Mouse (Mus musculus): ENCODE results near the gene Nanog. TPM values are rescaled to one million over a fixed set of nuclear protein-coding genes. Genes with fewer than 3 reads are reported as not detected.
"Not testable (repeated sequence)": the region's sequence is repeated elsewhere in the genome, so short reads cannot be mapped to it uniquely, and the experiment has no call there.

The Nanog gene
- total and polyA plus RNA-seq, 3 experiments: not detected

DNA sequence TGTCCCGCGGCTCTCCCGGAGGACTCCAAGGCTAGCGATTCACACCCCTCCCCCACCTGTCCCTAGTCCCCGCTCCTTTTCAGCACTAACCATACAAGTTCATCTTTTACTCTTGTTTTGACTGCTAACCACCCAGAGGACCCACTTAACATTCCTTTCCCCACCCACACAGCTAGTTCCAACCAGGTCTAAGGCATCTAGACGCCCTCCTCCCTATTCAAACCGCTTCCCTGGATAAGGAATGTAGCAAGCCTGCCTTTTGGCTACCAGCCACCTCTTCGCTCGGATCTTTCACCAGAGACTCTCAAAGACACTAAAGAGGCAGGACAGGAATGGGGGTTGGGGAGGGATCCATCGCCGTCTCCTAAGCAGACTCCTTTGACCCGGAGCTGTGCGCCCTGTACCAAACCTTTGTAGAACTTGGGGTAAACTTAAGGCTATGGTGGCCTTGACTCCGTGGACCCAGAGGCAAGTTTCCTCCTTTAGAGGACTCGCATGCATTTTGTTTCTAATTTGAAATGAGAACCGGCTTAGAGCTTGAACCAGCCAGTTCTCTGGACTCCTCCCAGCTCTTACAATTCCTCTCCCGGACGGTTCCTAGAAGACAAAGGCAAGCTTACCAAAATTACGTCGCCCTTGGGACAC is 4.7 kb upstream of the Nanog start:
- DNase-seq: peak; percentile 62

- DNase-seq: no peak
Measured at GRCm38 (mm10) chr6:122703251-122703650, 4.0 kb upstream of the Nanog start.

DNA sequence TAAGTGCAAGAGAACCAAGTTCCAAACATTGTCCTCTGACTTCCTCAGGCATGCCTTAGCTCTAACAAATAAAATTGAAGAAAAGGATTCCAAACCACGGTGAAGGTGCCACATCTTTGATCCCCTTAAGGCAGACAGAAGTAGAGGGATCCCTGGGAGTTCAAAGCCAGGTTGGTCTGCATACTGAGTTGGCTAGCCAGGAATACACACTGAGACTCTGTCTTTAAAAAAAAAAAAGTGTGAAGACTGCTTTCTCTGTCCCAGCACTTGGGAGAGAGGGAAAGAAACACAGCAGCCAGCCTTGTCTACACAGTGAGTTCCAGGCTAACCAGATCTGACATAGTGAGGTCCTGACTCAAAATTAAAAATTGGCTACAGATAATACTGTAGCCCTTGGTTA is 3.6 kb upstream of the Nanog start:
- no peak for DNase-seq

DNA sequence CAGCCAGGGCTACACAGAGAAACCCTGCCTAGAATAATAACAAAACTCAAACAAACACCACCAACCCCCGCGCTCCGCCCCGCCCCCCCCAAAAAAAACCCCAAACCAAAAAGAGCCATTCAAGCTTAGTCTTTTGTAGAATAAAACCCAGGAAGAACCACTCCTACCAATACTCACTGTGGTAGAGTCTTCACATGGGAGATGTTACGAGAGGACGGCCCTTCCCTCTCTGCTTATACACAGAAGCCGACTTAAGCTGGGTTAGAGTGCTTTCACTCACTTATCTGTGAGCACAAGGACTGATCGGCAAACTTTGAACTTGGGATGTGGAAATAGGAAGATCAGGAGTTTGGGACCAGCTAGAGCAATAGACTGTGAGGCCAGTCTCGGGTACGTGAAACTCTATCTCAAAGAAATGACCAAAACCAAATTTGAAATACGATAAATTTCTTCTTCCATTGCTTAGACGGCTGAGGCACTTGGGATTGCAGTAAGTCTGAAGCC is 900 bp upstream of the Nanog start:
- no peak for DNase-seq

DNA sequence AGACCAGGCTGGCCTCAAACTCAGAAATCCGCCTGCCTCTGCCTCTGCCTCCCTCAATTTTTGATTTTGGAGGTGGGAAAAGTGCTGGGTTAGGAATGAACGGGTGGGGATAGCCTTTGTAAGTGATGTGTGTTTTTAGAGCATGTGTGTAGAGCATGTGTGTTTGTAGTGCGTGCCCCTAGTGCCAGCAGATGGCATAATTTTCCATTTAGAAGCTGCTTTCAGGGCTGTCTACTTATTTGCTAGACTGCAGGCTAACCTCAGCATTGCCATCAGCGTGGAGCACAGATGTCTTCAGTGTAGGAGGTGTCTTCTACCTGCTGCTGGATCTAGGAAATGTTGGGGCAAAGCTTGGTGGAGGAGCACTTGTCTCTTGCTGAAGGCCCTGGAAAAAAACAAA is 1.5 kb downstream of the Nanog start:
- no peak for DNase-seq

GRCm38 (mm10) chr6:122711455-122711854 is 4.2 kb downstream of the Nanog start:
- no peak for DNase-seq

DNA sequence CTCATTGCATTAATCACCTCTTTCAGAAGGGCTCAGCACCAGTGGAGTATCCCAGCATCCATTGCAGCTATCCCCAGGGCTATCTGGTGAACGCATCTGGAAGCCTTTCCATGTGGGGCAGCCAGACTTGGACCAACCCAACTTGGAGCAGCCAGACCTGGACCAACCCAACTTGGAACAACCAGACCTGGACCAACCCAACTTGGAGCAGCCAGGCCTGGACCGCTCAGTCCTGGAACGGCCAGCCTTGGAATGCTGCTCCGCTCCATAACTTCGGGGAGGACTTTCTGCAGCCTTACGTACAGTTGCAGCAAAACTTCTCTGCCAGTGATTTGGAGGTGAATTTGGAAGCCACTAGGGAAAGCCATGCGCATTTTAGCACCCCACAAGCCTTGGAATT is 5.8 kb downstream of the Nanog start:
- not testable (repeated sequence) for DNase-seq

GRCm38 (mm10) chr6:122714707-122715365 is 7.5 kb downstream of the Nanog start:
- DNase-seq: no peak

- DNase-seq: no peak
Measured at GRCm38 (mm10) chr6:122715886-122716285, 8.6 kb downstream of the Nanog start.

DNA sequence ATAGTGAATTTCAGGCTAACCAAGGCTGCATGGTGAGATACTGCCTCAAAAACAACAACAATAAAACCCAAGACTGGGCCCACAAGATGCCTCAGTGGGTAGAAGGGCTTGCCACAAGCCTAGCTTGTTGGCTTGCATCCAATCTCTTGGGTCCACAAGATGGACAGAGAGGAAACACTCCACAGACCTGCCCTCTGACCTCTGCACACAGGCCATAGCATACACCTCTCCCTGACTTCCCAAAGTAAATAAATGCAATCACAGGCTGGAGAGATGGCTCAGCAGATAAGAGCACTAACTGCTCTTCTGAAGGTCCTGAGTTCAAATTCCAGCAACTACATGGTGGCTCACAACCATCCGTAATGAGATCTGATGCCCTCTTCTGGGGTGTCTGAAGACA is 10.9 kb downstream of the Nanog start:
- DNase-seq: not testable (repeated sequence)

DNA sequence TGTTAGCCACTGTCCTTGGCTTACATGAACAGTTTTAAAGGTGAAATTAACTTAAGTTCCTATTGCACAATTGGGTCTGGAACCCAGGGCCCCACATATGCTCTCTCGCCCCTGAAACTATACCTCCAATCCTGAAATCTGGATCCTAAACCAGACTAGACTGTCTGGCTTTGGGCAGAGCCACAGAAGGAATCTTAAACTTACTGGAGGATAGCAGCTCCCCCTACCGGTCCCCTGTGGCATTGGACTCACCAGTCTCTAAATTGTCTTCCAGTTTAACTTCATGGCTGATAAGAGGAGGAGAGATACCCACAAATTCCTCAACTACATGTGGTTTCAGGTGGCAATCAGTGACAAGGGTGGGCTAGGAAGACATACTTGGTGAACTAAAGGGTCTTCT is 12.7 kb downstream of the Nanog start:
- DNase-seq: peak; percentile 66

DNA sequence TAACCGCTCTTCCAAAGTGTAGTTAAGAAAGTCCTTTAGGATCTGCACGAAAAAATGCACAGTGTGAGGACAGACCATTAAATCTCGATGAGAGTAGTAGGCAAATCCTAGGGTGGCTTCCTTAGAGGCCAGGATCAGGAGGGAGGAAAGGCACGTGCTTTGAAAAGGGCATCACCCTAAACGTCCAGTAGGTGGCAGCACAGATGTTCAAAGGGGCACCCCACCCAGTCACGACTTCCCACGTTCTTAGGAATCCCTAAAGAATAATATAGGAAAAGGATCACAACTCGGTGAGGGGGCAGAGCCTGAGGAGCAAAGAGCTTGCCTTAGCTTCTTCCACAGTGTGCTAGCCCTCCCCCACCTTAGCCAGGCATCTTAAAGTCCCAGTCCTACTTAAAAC is 32.7 kb downstream of the Nanog start:
- peak; percentile 75 for DNase-seq

- DNase-seq: peak; percentile 14
Measured at GRCm38 (mm10) chr6:122741460-122742227, 34.4 kb downstream of the Nanog start.

GRCm38 (mm10) chr6:122742228-122742899 is 35.1 kb downstream of the Nanog start:
- DNase-seq: peak; percentile 34

DNA sequence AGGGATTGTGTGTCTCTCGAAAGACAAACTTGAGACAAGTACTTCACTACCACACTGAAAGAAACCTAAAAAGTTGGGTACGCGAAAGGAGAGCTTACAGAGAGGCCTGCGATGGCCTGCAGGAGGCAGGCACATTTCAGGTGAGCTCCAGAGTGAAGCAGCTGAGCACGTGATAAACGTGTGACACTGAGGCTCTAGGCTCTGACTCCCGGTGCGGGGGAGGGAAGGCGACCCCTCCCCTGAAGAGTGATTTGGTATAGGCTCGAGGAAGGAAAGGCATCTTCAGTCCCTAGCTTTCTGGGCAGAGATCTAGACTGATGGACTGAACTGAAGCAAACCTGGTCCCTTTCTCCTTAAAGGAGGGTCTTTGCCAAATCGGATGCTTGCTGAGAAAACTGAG is 36.1 kb downstream of the Nanog start:
- DNase-seq: no peak

GRCm38 (mm10) chr6:122744505-122745249 is 37.4 kb downstream of the Nanog start:
- no peak for DNase-seq

GRCm38 (mm10) chr6:122750579-122750978 is 43.3 kb downstream of the Nanog start:
- DNase-seq: no peak

- DNase-seq: no peak
Measured at GRCm38 (mm10) chr6:122755913-122756312, 48.6 kb downstream of the Nanog start.

DNA sequence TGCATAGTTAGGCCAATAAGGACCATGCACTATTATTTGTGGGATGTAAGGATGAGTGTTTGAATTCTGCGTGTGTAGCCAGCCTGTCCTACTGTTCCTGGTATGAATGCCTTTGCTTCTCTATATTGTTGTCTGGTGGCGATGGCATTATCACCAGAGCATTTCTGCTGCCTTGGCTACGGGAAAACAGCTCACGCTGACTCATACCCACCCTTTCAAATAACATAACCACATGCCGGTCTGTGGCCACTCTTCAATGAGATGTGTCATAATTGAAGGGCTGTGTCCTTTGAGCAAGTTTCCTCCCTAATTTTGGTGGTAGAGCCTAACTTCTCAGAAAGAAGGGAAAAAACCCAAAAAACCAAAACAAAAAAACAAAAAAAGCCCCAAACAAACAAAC is 51.4 kb downstream of the Nanog start:
- peak; percentile 77 for DNase-seq

DNA sequence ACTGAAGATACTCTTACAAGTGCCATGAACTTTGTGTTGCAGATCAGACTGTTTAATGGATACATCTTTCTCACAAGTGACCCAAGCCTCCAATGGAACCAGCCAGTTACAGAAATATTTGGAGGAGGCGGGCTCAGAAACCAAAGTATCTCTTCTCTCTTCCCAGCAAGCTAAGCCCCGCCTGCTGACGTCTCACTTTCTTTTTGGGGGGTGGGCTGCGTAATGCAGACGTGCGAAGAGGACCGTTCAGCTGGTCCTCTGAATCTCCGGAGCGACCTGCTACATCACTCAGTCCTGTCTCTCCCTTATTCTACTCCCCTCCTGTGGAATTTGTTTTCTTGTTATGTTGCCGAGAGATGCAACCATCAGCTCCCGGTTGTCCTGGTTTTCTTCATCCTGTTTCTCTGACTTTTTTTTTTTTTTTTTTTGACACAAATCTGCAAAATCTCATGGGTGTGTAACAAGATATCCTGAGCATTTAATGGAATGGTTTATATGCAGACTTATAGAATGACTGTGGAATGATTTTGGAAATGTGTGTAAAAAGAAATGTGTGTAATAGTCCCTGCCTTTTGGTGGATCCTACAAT is 53.8 kb downstream of the Nanog start:
- peak; percentile 41 for DNase-seq

DNA sequence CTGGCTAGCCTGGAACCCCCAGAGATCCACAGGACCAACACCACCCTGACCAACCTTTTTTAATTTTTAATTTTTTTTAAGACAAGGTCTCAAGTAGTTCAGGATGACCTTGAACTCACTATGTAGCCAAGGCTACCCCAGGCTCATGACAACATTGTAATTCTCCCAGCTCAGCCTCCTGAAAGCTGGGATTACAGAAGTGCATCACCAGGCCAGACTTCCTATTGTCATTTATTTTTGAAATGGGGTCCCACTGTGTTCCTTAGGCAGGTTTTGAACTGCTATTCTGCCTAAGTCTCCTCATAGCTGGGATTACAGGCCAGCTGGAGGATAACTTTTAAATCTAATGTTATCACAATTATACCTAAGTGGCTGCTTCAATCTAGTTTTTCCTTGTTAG is 54.6 kb downstream of the Nanog start:
- DNase-seq: no peak

All from adrenal gland, adult 2 months (tissue).